Mouse (Mus musculus): ENCODE measurements around the gene Ccin. TPM values are rescaled to one million over a fixed set of nuclear protein-coding genes. Genes with fewer than 3 reads are reported as not detected.

Gene Ccin
- total RNA-seq (2021): not detected
- long read RNA-seq, experiment 1: 0 reads
- long read RNA-seq, experiment 2: 0 reads

- no peak for DNase-seq
- intact Hi-C loops (cut with DNase I): loop anchor here (5.0 kb wide), 1 partner anchor 36 kb away; no protein-coding TSS in a partner anchor
Observed at GRCm38 (mm10) chr4:43983181-43983580, at the start of gene Ccin. Gene Ccin, plus strand, starts transcription at chr4:43983483.

GRCm38 (mm10) chr4:43936186-43936585 lies 47.1 kb upstream of the Ccin start:
- no peak for DNase-seq
- intact Hi-C loops (cut with DNase I): no loop called here

- intact Hi-C loops (cut with DNase I): no loop called here
- DNase-seq: no peak
Observed at GRCm38 (mm10) chr4:43936749-43937674, 46.3 kb upstream of the Ccin start.

- intact Hi-C loops (cut with DNase I): no loop called here
- no peak for DNase-seq
Observed at GRCm38 (mm10) chr4:43941315-43941714, 42.0 kb upstream of the Ccin start.

GRCm38 (mm10) chr4:43942421-43942820 lies 40.9 kb upstream of the Ccin start:
- no peak for DNase-seq
- intact Hi-C loops (cut with DNase I): no loop called here

GRCm38 (mm10) chr4:43947571-43947970 lies 35.7 kb upstream of the Ccin start:
- intact Hi-C loops (cut with DNase I): loop anchor here (5.0 kb wide), 1 partner anchor 35 kb away; the partner anchor contains the start of gene Ccin
- no peak for DNase-seq

GRCm38 (mm10) chr4:43957292-43957845 lies 25.9 kb upstream of the Ccin start, which contains the start of gene Glipr2:
Gene Glipr2, plus strand, starts transcription at chr4:43957401.
- intact Hi-C loops (cut with DNase I): loop anchor here (2.0 kb wide), 1 partner anchor 51 kb away; no protein-coding TSS in a partner anchor

GRCm38 (mm10) chr4:43957846-43958461 lies 25.3 kb upstream of the Ccin start:
- intact Hi-C loops (cut with DNase I): loop anchor here (2.0 kb wide), 1 partner anchor 51 kb away; no protein-coding TSS in a partner anchor
- DNase-seq: peak; percentile 67 to 68

More at GRCm38 (mm10) chr4:43957292-43957845, 25.9 kb upstream of the Ccin start, which contains the start of gene Glipr2:
- peak; percentile 85 to 90 for DNase-seq

- DNase-seq: no peak
- intact Hi-C loops (cut with DNase I): no loop called here
Observed at GRCm38 (mm10) chr4:43959523-43960179, 23.6 kb upstream of the Ccin start.

- intact Hi-C loops (cut with DNase I): no loop called here
Observed at GRCm38 (mm10) chr4:43960207-43960606, 23.1 kb upstream of the Ccin start.

GRCm38 (mm10) chr4:43964326-43964833 lies 18.9 kb upstream of the Ccin start:
- peak in 1 of 2 experiments; percentile 45 for DNase-seq
- intact Hi-C loops (cut with DNase I): no loop called here

More at GRCm38 (mm10) chr4:43960207-43960606, 23.1 kb upstream of the Ccin start:
- no peak for DNase-seq

GRCm38 (mm10) chr4:43964951-43965684 lies 18.2 kb upstream of the Ccin start:
- intact Hi-C loops (cut with DNase I): no loop called here
- no peak for DNase-seq

- intact Hi-C loops (cut with DNase I): no loop called here
- no peak for DNase-seq
Observed at GRCm38 (mm10) chr4:43965856-43966535, 17.3 kb upstream of the Ccin start.

- intact Hi-C loops (cut with DNase I): no loop called here
- DNase-seq: peak; percentile 75 to 77
Observed at GRCm38 (mm10) chr4:43968650-43969049, 14.6 kb upstream of the Ccin start.

GRCm38 (mm10) chr4:43969373-43969772 lies 13.9 kb upstream of the Ccin start:
- intact Hi-C loops (cut with DNase I): no loop called here

GRCm38 (mm10) chr4:43970393-43971330 lies 12.6 kb upstream of the Ccin start:
- no peak for DNase-seq
- intact Hi-C loops (cut with DNase I): loop anchor here (10.0 kb wide), 1 partner anchor 226 kb away; no protein-coding TSS in a partner anchor

More at GRCm38 (mm10) chr4:43969373-43969772, 13.9 kb upstream of the Ccin start:
- DNase-seq: no peak

GRCm38 (mm10) chr4:43971541-43972136 lies 11.6 kb upstream of the Ccin start:
- intact Hi-C loops (cut with DNase I): loop anchor here (10.0 kb wide), 1 partner anchor 227 kb away; no protein-coding TSS in a partner anchor
- no peak for DNase-seq
